In genomic region chr10:118766826-118767225, GRCm38 (mm10) we compare ENCODE assay signal across 15 mouse cellular contexts.
DNase-seq lines count a peak whose midpoint lies in the region; ATAC-seq and TF ChIP-seq lines count a peak whose summit lies in the region.
"Had no signal": no experiment of that assay in that cellular context is flagged by ENCODE, and none has a peak within 500 bp of the region (broad histone marks: within the 10 kb centered on the region; RNA-seq: fewer than 3 reads in every experiment).

No protein-coding gene starts in this region.

- H3K4me2 ChIP-seq in intestine, postnatal 0 days (replicated peaks; ENCODE audit: low read depth), result peak overlapping the region; percentile 37
- no peak overlapping the region for H3K4me2 ChIP-seq in liver, postnatal 0 days (ENCODE audit: low read depth, low read length)
- H3K4me2 ChIP-seq: limb, embryonic 15.5 days had no signal

- H3K9me3 ChIP-seq in intestine, postnatal 0 days (ENCODE audit: control insufficient read depth), result no peaks in the 10 kb centered on the region
- no peaks in the 10 kb centered on the region for H3K9me3 ChIP-seq in liver, postnatal 0 days (ENCODE audit: low read length)
- H3K9me3 ChIP-seq: forebrain, embryonic 10.5 days; limb, embryonic 15.5 days had no signal

- 0 out of 2 replicates have a peak, but pooled peaks cover 5% of the 10 kb centered on the region for H3K4me1 ChIP-seq in intestine, postnatal 0 days (replicated peaks; ENCODE audit: control insufficient read depth, insufficient read depth, low read length)
- peaks cover 10% of the 10 kb centered on the region for H3K4me1 ChIP-seq in liver, postnatal 0 days (ENCODE audit: insufficient read depth)
- H3K4me1 ChIP-seq: limb, embryonic 15.5 days had no signal

- ATAC-seq in intestine, postnatal 0 days, result peak; percentile 15; the same call in 1 of the 2 replicates
- ATAC-seq in liver, postnatal 0 days, result peak; percentile 0; the same call in 1 of the 2 replicates
- no peak for ATAC-seq in megakaryocyte, adult 5-6 weeks (ENCODE audit: poor library complexity, severe bottlenecking)
- ATAC-seq: forebrain, postnatal 0 days; lung, postnatal 0 days had no signal

- H3K27me3 ChIP-seq in intestine, postnatal 0 days (replicated peaks; ENCODE audit: control insufficient read depth, insufficient read depth, low read length), result no peaks in the 10 kb centered on the region
- H3K27me3 ChIP-seq in liver, postnatal 0 days (ENCODE audit: insufficient read depth, low read length), result no peaks in the 10 kb centered on the region

- no peaks in the 10 kb centered on the region for H3K36me3 ChIP-seq in intestine, postnatal 0 days (ENCODE audit: control insufficient read depth, insufficient read depth)
- no peaks in the 10 kb centered on the region for H3K36me3 ChIP-seq in liver, postnatal 0 days (replicated peaks; ENCODE audit: insufficient read depth, low read length)
- H3K36me3 ChIP-seq: forebrain, embryonic 10.5 days; limb, embryonic 15.5 days had no signal

- DNase-seq in kidney, adult 11 months, result peak; percentile 42
- DNase-seq in kidney, postnatal 4 days, result no peak
- DNase-seq in induced T-regulatory cell, adult 2 months (ENCODE audit: low read depth), result peak; percentile 14
- no peak for DNase-seq in liver, postnatal 0 days
- no peak for DNase-seq in cerebellum, postnatal 14 days
- DNase-seq: cerebellum, adult 2 months; forebrain, postnatal 0 days; gastrocnemius, postnatal 36 days; midbrain, embryonic 14.5 days; spleen, adult 18-20 months had no signal

- no peak for TF ChIP-seq EP300 in liver, postnatal 0 days (IDR thresholded peaks at IDR 0.05; ENCODE audit: low read depth)

- H3K9ac ChIP-seq in intestine, postnatal 0 days (ENCODE audit: low read depth, low read length), result no peak overlapping the region
- no peak overlapping the region for H3K9ac ChIP-seq in liver, postnatal 0 days (replicated peaks)
- H3K9ac ChIP-seq: forebrain, postnatal 0 days; limb, embryonic 15.5 days had no signal

- TF ChIP-seq CTCF in intestine, postnatal 0 days (IDR thresholded peaks at IDR 0.05; ENCODE audit: low read depth), result no peak
- TF ChIP-seq CTCF in liver, postnatal 0 days (IDR thresholded peaks at IDR 0.05; ENCODE audit: low read depth), result no peak

- peak overlapping the region; percentile 85 for H3K27ac ChIP-seq in intestine, postnatal 0 days (ENCODE audit: low read depth, low read length)
- H3K27ac ChIP-seq in liver, postnatal 0 days (ENCODE audit: low read depth), result peak overlapping the region; percentile 90
- H3K27ac ChIP-seq: forebrain, embryonic 10.5 days; limb, embryonic 15.5 days had no signal

- no peak overlapping the region for H3K4me3 ChIP-seq in intestine, postnatal 0 days (ENCODE audit: low read depth, low read length)
- no peak overlapping the region for H3K4me3 ChIP-seq in liver, postnatal 0 days (ENCODE audit: low read depth, low read length)
- H3K4me3 ChIP-seq: forebrain, embryonic 10.5 days; limb, embryonic 15.5 days had no signal

- WGBS in intestine, postnatal 0 days, result 29% methylated on average over 7 of the region's 7 CpGs
- WGBS in liver, postnatal 0 days (ENCODE audit: insufficient replicate concordance), result 54% methylated on average over 7 of the region's 7 CpGs

Comparison
In these comparisons a context has a peak if more than half of its experiments do, and no peak if none do; other contexts are left out.
1. DNase-seq: peak in kidney, adult 11 months (single experiment) and induced T-regulatory cell, adult 2 months (single experiment); none in kidney, postnatal 4 days (0 of 2), liver, postnatal 0 days (single experiment) and cerebellum, postnatal 14 days (0 of 2).